Mouse (Mus musculus): ENCODE data around the gene Hrasls5. TPM values are rescaled to one million over a fixed set of nuclear protein-coding genes. Genes with fewer than 3 reads are reported as not detected.

Hrasls5 gene
- total RNA-seq, 2 experiments from 2014 or later: not detected

DNA sequence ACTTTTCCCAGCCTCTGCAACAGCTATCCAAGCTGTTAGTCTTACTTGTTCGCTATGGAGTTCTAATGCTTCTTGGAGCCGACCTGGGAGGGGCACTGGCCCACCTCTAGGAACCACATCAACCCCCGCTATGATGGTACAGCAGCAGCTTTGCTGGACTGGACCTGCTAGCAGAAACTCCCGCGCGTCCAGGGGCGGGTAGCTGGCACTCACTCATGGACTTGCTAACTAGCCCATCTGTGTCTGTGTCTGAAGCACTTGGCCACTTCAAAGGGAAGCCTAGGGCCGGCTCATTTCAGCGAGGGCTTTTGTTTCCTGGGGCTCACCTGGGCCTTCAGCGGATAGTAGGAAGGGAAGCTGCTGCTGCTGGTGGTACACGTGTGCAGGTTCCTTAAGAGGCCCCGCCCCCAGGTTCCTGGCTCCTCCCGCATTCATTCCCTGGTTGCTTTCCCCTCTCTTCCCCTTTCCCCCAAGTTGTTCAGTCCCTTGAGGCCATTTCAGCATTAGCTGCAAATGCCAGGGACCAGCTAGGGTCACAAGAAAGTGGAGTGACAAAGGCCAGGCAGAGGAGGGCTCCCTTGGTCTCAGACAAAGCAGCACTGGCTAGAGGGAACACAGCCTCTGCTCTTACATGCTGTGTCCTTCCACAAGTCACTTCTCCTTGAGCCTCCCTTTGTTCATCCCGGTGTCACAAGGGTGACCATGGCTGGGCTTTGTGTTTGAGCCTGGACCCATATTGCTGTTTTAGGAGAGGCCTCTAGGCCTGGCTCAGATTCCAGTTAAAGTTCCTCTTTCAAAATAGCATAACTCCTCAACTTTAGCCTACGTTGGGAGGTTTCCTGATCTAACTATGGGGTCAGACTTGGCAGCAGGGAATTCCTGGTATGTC lies 5.3 kb upstream of the Hrasls5 start, which contains the start of gene Lgals12:
TSS of gene Lgals12 (minus strand) at position 393 of the 889 bp plus-strand sequence.
- no peak for DNase-seq (ENCODE audit: low spot score in 2 of 2)

DNA sequence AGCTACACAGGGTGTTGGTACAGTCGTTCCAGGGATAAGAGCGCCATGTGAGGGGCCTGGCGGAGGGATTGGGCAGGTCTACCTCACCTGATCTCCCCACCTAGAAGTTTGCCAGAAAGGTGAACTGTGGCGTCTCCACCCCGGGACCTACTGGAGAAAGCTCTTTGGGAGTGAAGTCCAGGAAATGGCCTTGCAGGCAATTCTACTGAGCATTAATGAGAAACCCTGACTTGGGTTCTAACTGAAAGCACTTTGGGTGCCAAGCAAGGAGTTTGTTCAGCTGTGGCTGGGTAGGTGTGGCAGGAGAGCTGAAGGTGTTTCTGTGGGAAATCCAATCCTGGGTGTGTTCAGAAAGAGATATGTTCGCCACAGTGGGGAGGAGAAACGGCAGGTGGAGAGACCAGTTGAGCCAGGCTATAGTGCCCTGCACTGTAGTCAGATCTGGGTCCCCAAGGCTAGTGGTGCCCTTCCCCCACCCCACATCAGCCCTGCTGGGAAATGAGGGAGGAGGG lies 4.6 kb upstream of the Hrasls5 start:
- no peak for DNase-seq (ENCODE audit: low spot score in 2 of 2)

DNA sequence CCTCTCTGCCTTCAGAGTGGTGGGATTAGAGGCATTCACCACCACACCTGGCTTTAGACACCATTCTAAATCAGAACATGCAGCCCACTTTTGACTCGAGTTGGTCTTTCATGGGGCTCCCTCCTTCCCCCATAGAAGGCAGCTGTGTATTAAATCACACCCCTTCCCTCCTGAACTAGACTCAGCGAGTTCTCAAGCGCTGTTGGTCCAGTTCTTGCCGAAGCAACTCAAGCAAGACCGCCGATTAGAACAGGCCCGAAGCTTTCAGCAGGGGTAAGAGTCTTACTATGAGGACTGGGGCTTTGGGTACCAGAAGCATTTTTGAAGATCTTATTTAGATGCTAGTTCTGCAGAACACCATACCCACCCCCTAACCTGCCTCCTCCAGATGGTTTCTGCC lies 810 bp downstream of the Hrasls5 start:
- no peak for DNase-seq (ENCODE audit: low spot score in 2 of 2)

DNA sequence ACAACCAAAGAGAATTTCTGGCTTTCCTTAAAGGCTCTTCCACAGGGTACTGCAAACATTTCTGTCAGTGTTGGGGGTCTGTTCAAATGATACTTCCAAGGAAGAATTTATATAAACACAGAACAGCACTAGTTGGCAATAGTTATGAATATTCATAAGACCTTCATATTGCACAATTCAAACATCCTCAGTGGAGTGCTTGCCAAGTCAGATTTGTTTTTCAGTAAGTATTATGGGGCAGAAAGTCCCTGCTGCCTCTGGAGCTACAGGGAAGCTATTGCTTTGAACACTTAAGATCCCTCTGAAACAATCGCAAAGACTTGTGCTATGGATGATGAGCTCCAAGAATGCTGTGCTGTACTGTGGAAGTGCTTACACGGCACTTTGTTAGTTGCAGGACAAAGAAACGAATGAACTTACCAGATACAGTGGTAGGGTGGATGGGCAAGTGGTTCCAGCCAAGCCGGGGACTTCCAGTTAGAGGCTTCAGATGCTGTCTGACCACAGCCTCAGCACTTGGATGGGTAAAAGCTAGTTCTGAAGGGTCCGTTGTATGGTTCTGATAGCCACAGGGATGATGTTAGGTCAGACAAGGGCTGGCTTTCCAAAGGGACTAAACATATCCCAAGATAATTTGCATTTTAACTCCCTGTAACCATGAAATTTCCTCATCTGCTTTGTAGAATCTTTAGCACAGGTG lies 4.0 kb downstream of the Hrasls5 start:
- no peak for DNase-seq (ENCODE audit: low spot score in 2 of 2)

GRCm38 (mm10) chr19:7617085-7617484 lies 4.7 kb downstream of the Hrasls5 start:
- DNase-seq (ENCODE audit: low spot score in 2 of 2): no peak

DNA sequence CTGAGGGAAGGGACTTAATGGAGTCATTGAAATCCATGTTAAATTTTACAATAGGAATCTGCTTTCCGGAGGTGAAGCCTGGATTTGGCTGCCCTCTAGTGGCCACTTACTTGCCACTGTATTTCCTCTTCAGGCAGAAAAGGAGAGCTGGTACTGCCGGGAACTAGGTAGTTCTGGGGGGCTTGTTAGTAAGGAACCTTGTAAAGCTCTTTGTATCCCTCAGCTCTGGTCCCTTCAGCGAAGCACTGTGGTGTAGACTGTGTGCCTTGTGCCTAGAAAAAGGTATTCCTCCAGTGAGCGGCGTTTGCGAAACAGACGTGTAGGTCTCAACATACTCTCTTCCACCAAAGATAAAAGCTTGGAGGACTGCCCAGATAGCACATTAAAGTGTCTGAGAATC lies 5.4 kb downstream of the Hrasls5 start:
- DNase-seq (ENCODE audit: low spot score in 2 of 2): peak; percentile 39 to 80

DNA sequence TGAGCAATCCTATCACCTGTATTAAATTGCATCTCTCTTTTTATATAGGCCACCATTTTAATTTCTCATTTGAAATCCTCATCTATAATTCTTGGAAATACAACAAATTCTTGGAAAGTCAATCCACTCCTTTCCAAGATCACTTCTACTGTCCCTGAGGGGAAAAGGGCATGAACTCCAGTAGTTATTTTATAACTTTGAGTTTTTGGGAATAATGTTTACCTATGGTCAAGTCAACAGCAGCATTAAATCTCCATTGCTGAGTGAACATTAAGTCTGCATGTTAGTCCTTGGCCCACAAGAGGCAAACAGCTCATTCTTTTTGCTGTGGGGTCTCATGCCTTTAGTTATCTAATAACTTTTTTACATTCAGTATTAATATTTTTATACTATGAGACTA lies 20.7 kb downstream of the Hrasls5 start:
- no peak for DNase-seq (ENCODE audit: low spot score in 2 of 2)

- no peak for DNase-seq (ENCODE audit: low spot score in 2 of 2)
These were observed 21.4 kb downstream of the Hrasls5 start for GRCm38 (mm10) chr19:7633786-7634185.

DNA sequence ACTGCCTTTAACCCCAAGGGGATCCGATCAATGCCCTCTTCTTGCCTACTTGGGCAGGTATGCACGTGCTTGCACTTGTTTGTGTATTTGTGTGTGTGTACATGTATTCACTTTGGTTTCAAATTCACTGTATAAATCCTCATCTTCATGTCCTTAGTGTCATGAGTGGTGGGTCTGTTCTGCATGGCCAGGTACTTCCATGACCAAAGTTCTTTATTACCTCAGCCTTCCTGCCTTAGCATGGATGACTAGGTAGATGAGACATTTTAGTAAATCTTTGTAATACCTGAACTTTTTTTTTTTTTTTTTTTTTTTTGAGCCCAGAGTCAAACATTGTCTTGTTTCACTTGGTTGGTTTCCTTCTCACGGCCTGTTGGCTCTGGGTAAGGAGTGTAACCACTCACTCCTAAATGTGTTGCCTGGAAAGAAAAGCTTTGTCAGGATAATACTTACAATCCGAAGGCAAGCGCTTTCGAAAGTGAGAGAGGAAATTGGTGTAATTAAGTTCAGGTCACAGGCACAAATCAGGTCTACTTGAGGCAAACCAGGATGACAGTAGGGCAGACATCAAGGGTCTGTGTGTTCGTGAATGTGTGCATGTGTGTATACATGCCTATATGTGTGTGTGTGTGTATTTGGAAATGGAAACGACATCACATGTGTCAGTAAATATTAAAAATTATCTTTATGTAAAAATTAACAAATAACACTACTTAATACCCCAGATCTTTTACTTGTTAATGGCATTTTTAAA lies 36.7 kb downstream of the Hrasls5 start:
- no peak for DNase-seq (ENCODE audit: low spot score in 2 of 2)

GRCm38 (mm10) chr19:7672033-7672432 lies 59.7 kb downstream of the Hrasls5 start:
- no peak for DNase-seq (ENCODE audit: low spot score in 2 of 2)

DNA sequence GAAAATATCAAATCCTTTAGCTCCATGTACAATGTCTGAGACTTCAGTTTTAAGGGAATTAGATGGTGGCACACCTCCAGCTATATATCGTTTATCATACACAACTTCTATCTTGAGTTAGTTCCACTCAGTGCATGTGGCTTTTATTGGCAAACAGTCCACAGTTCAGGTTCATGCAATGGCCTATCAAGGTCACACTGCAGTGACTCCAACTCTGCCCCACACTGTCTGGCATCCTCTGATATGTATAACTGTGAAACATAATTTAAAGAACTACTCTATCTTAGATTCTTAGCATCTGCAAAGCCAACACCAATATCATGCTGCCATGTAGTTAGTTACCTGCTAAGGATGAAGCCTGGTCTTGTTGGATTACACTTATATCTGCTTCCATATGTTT lies 75.6 kb downstream of the Hrasls5 start:
- no peak for DNase-seq (ENCODE audit: low spot score in 2 of 2)

Other genes starting within 250 kb of the Hrasls5 start
- gene Spindoc, start 229.5 kb upstream of the Hrasls5 start, total RNA-seq (2021): 10 to 100 TPM; 33.6 to 34.2 TPM
- 10 to 100 TPM; 43.8 to 44.2 TPM for gene 2700081O15Rik, start 194.9 kb upstream of the Hrasls5 start, total RNA-seq (2021)
- gene Rtn3, start 129.3 kb upstream of the Hrasls5 start, total RNA-seq (2021): 100 to 1,000 TPM; 755 to 762 TPM
- 10 to 100 TPM; 20.8 to 23.1 TPM for gene Atl3, start 118.5 kb upstream of the Hrasls5 start, total RNA-seq (2021)
- gene Pla2g16, start 55.1 kb upstream of the Hrasls5 start, total RNA-seq (2021): 10 to 100 TPM; 42.3 to 44.4 TPM
- under 1 TPM; 0.33 to 0.35 TPM for gene Lgals12, start 5.3 kb upstream of the Hrasls5 start, total RNA-seq (2021)
- gene Slc22a19, start 98.8 kb downstream of the Hrasls5 start, total RNA-seq (2021): not detected
- gene Slc22a26, start 190.1 kb downstream of the Hrasls5 start, total RNA-seq (2021): not detected